Mouse (Mus musculus) E14TG2a.4 (cell line): ENCODE data around the gene Pigo.

Experiments
- CTCF ChIP-seq: conservative IDR thresholded peaks from 2 replicates; pipeline ENCODE4 v1.5.1; 2014; ENCODE audit warnings: low read length
- NANOG ChIP-seq: IDR thresholded peaks from 2 replicates; pipeline ENCODE4 v1.6.1; 2014; ENCODE audit warnings: borderline replicate concordance, low read length, mixed read lengths
- POU5F1 ChIP-seq: IDR thresholded peaks from 2 replicates; pipeline ENCODE4 v1.6.1; 2014; ENCODE audit warnings: low read length, borderline replicate concordance

DNA sequence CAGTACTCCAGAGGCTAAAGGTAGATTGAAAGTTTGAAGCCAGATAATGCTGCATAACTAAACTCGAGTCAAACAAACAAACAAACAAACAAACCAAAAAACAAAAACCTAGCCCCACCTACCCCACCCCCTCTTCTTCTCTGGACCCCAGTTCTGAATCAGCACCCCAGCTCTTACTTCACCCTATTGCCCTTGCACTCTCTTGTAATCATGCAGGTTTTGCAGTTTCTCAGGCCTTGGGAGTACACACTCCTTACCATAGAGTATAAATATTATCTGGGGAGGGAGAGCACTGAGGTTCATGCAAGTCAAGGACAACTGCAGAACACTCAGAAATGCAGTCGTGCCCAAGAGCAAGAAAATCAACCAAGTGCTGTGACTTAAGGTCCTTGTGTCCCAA, 24.3 kb downstream of the Pigo start:
- TF ChIP-seq CTCF, result no peak
- no peak for TF ChIP-seq POU5F1
- TF ChIP-seq NANOG, result no peak
